Mouse (Mus musculus): ENCODE data around the gene Arhgdig. TPM values are rescaled to one million over a fixed set of nuclear protein-coding genes. Genes with fewer than 3 reads are reported as not detected.

Gene Arhgdig
- total and polyA plus RNA-seq, 3 experiments = 76.3 to 97.0 TPM; not detected in 1

DNA sequence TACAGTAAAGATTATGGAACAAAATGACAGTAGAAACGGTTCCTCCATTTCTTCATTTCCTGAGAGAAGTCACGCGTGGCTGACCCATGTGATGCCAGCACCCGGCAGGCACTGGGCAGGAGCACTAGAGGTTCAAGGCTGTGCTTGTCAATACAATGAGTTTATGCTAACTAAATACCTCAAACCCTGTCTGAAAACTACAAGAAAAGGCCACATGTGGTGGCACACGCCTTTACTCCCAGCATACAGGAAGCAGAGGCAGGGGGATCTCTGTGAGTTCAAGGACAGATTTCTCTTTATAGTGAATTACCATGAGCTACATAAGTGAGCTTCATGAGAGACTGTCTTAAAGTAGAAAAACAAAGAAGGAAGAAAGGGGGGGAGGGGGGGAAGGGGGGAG, 23.6 kb upstream of the Arhgdig start:
- Histone ChIP-seq H3K27ac (ENCODE audit: control insufficient read depth, low read depth, low read length) (no peak overlapping the region), H3K36me3 (ENCODE audit: control insufficient read depth in 1 of 2, insufficient read depth in 2 of 2, low read length in 2 of 2) (peaks cover 0 to 4% of the 10 kb centered on the region in 2 experiments; a peak in 2 of 4 replicates), H3K9ac (ENCODE audit: control insufficient read depth, low read depth, low read length, poor library complexity, severe bottlenecking) (no peak overlapping the region), H3K4me1 (ENCODE audit: control insufficient read depth in 1 of 2, insufficient read depth in 2 of 2, low read length in 2 of 2) (peaks cover 8 to 12% of the 10 kb centered on the region in 2 experiments), H3K9me3 (replicated peaks; ENCODE audit: insufficient read depth, low read length) (no peaks in the 10 kb centered on the region), H3K79me2 (ENCODE audit: control insufficient read depth, insufficient read depth, low read length, poor library complexity) (no peaks in the 10 kb centered on the region), H3K4me3 (ENCODE audit: control insufficient read depth in 1 of 2, insufficient read depth in 1 of 2, low read depth in 2 of 2, low read length in 2 of 2) (no peak overlapping the region), H3K27me3 (ENCODE audit: control insufficient read depth in 1 of 2, insufficient read depth in 2 of 2, low read length in 2 of 2) (peaks cover 0 to 2% of the 10 kb centered on the region in 2 experiments; a peak in 1 of 4 replicates)
- TF ChIP-seq ZKSCAN1 (IDR thresholded peaks at IDR 0.05; ENCODE audit: low read depth, low read length) (no peak), MEF2A (IDR thresholded peaks at IDR 0.05; ENCODE audit: extremely low read depth, insufficient replicate concordance, low read depth, low read length, poor library complexity, severe bottlenecking) (no peak), KAT2A (conservative IDR thresholded peaks at IDR 0.05; ENCODE audit: low read depth, low read length) (no peak), TCF12 (IDR thresholded peaks at IDR 0.05; ENCODE audit: low read depth, low read length) (no peak), TAL1 (IDR thresholded peaks at IDR 0.05; ENCODE audit: low read length) (no peak), POLR2AphosphoS2 (IDR thresholded peaks at IDR 0.05; ENCODE audit: low read length) (no peak), POLR2AphosphoS5 (IDR thresholded peaks at IDR 0.05; ENCODE audit: borderline replicate concordance, low read depth, low read length) (no peak), USF2 (IDR thresholded peaks at IDR 0.05; ENCODE audit: borderline replicate concordance in 1 of 2, insufficient read depth in 1 of 2, low read depth in 1 of 2, low read length in 2 of 2) (no peak), USF1 (IDR thresholded peaks at IDR 0.05; ENCODE audit: low read depth, low read length) (no peak), MAZ (IDR thresholded peaks at IDR 0.05; ENCODE audit: low read depth, low read length) (no peak), EP300 (IDR thresholded peaks at IDR 0.05; ENCODE audit: low read depth in 1 of 2, low read length in 2 of 2) (no peak)
- DNase-seq (ENCODE audit: low read depth, low spot score) = no peak

- H3K4me1 ChIP-seq (ENCODE audit: control insufficient read depth in 1 of 2, insufficient read depth in 2 of 2, low read length in 2 of 2) = peaks cover 3% of the 10 kb centered on the region in 2 experiments; a peak in 3 of 4 replicates
- DNase-seq (ENCODE audit: low read depth, low spot score) = no peak
- H3K27ac ChIP-seq (ENCODE audit: control insufficient read depth, low read depth, low read length) = no peak overlapping the region
- peaks cover 2 to 3% of the 10 kb centered on the region in 2 experiments; a peak in 2 of 4 replicates for H3K27me3 ChIP-seq (ENCODE audit: control insufficient read depth in 1 of 2, insufficient read depth in 2 of 2, low read length in 2 of 2)
- no peaks in the 10 kb centered on the region for H3K79me2 ChIP-seq (ENCODE audit: control insufficient read depth, insufficient read depth, low read length, poor library complexity)
- no peak overlapping the region for H3K9ac ChIP-seq (ENCODE audit: control insufficient read depth, low read depth, low read length, poor library complexity, severe bottlenecking)
- H3K4me3 ChIP-seq (ENCODE audit: control insufficient read depth in 1 of 2, insufficient read depth in 1 of 2, low read depth in 2 of 2, low read length in 2 of 2) = no peak overlapping the region
- H3K9me3 ChIP-seq (replicated peaks; ENCODE audit: insufficient read depth, low read length) = no peaks in the 10 kb centered on the region
- TF ChIP-seq MYC (IDR thresholded peaks at IDR 0.05; ENCODE audit: low read depth, low read length) (no peak), POLR2A (IDR thresholded peaks at IDR 0.05; ENCODE audit: control insufficient read depth in 1 of 2, insufficient read depth in 1 of 2, low read depth in 1 of 2, low read length in 2 of 2, poor library complexity in 1 of 2) (no peak), BHLHE40 (IDR thresholded peaks at IDR 0.05; ENCODE audit: borderline replicate concordance, low read depth, low read length) (no peak), NELFE (IDR thresholded peaks at IDR 0.05; ENCODE audit: low read depth, low read length) (no peak), NRF1 (IDR thresholded peaks at IDR 0.05; ENCODE audit: insufficient read depth, low read depth, low read length, poor library complexity, severe bottlenecking) (no peak), SIN3A (IDR thresholded peaks at IDR 0.05; ENCODE audit: low read length) (no peak), MEF2A (IDR thresholded peaks at IDR 0.05; ENCODE audit: extremely low read depth, insufficient replicate concordance, low read depth, low read length, poor library complexity, severe bottlenecking) (no peak), TBP (IDR thresholded peaks at IDR 0.05; ENCODE audit: low read depth, low read length) (no peak), TCF12 (IDR thresholded peaks at IDR 0.05; ENCODE audit: low read depth, low read length) (no peak), ZNF384 (IDR thresholded peaks at IDR 0.05; ENCODE audit: low read depth, low read length) (no peak), ETS1 (IDR thresholded peaks at IDR 0.05; ENCODE audit: low read depth, low read length) (no peak)
- no peaks in the 10 kb centered on the region for H3K36me3 ChIP-seq (ENCODE audit: control insufficient read depth in 1 of 2, insufficient read depth in 2 of 2, low read length in 2 of 2)
These were observed 22.2 kb upstream of the Arhgdig start for GRCm38 (mm10) chr17:26229776-26230175.
